In the genomic region with DNA sequence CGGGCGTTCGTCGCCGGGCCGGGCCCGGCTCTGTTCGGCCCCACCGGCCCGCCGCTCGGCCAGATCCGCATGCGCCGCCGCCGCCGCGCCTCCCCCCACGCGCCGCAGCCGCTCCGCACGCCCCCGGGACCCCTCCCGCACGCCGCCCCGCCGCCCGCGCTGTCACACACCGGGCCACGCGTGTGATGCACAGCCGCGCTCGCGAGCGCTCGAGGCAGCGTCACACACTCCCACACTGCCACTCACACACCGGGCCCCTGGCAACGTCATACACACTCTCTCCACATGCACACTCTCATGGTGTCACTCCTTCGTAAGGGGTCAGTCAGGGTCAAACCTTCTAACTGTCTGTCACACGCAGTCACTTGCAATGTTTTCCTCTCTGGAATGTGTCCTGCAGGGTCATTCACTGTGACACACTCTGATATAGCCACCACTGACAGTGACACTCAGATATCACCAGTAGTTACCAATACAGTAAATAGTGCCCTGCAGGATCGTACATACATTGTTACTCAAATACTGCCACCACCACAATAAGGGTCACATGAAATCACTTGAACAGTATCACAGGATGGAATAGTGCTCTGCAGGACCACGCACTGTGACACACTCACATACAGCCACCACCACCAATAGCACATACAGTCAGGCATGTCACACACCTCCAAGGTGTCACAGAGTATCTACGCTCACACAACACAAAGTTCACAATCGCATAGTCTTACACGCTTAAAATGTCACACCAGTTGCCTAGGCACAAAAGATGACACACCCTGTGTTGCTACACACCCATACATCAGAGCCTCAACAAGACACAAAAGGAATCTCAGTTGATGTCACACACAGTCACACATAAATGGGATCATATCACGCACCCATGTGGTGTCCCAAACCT, we compare ENCODE assay signal across 8 mouse cellular contexts. TPM values are rescaled to one million over a fixed set of nuclear protein-coding genes. Genes with fewer than 3 reads are reported as not detected.
DNase-seq lines count a peak whose midpoint lies in the region; ATAC-seq and TF ChIP-seq lines count a peak whose summit lies in the region.

No protein-coding gene starts in this region.

- no peak for TF ChIP-seq CTCF in gastrocnemius, adult 2 months (IDR thresholded peaks at IDR 0.05)

- H3K27me3 ChIP-seq in embryonic facial prominence, embryonic 13.5 days, result peaks cover 37% of the 10 kb centered on the region
- no peaks in the 10 kb centered on the region for H3K27me3 ChIP-seq in splenic B cell, adult 2 months (ENCODE audit: control insufficient read depth, insufficient read depth, low read length, poor library complexity, severe bottlenecking)

- no peak overlapping the region for H3K27ac ChIP-seq in gastrocnemius, adult 2 months
- H3K27ac ChIP-seq in embryonic facial prominence, embryonic 13.5 days, result no peak overlapping the region

- 7% methylated on average over 50 of the region's 53 CpGs for WGBS in embryonic facial prominence, embryonic 13.5 days

- no peaks in the 10 kb centered on the region for H3K9me3 ChIP-seq in embryonic facial prominence, embryonic 13.5 days

- peaks cover 28% of the 10 kb centered on the region for H3K4me1 ChIP-seq in embryonic facial prominence, embryonic 13.5 days

- peak overlapping the region; percentile 78 for H3K9ac ChIP-seq in embryonic facial prominence, embryonic 13.5 days

- H3K36me3 ChIP-seq in embryonic facial prominence, embryonic 13.5 days, result no peaks in the 10 kb centered on the region
- no peaks in the 10 kb centered on the region for H3K36me3 ChIP-seq in splenic B cell, adult 2 months (ENCODE audit: control insufficient read depth, insufficient read depth, low read length, poor library complexity, severe bottlenecking)

- intact Hi-C loops in gastrocnemius, adult 2 months (cut with DNase I), result loop anchor here (5.0 kb wide), 2 partner anchors 39 to 109 kb away; a partner anchor contains a TSS
- intact Hi-C loops in heart, postnatal 36 days (cut with DNase I), result loop anchor here (1.0 to 2.0 kb wide), 2 partner anchors 62 to 110 kb away; a partner anchor contains a TSS

- DNase-seq in gastrocnemius, adult 2 months, result peak; percentile 45
- no peak for DNase-seq in gastrocnemius, postnatal 10 days
- DNase-seq in adrenal gland, adult 8-10 months, result peak; percentile 32
- peak; percentile 9 to 27 for DNase-seq in heart, postnatal 36 days
- DNase-seq in layer of hippocampus, postnatal 36 days, result peak; percentile 55 to 69
- peak; percentile 41 for DNase-seq in mesoderm, embryonic 11.5 days (ENCODE audit: low read depth, low spot score)
- peak; percentile 61 for DNase-seq in splenic B cell, adult 2 months (ENCODE audit: low read depth, low spot score)

- peak overlapping the region; percentile 81 for H3K4me3 ChIP-seq in gastrocnemius, adult 2 months
- H3K4me3 ChIP-seq in embryonic facial prominence, embryonic 13.5 days, result peak overlapping the region; percentile 62

- H3K4me2 ChIP-seq in embryonic facial prominence, embryonic 13.5 days, result peak overlapping the region; percentile 98

- ATAC-seq in embryonic facial prominence, embryonic 13.5 days (ENCODE audit: insufficient number of reproducible peaks, insufficient read depth, low FRiP score, low TSS enrichment, low read depth), result no peak

RNA-seq across cellular contexts. Expression of a gene that starts 0.7 kb away (rescaled TPM):
- under 1 TPM in 1 of 2 experiments, not detected in 1; 0.03 TPM for total RNA-seq in gastrocnemius, adult 2 months (2021)
- under 1 TPM; 0.20 to 0.28 TPM for total RNA-seq in gastrocnemius, postnatal 10 days (2021)
- 1 to 10 TPM; 3.0 to 8.0 (median 4.9) TPM for total RNA-seq in adrenal gland, adult 8-10 months (2022)
- polyA plus RNA-seq in embryonic facial prominence, embryonic 13.5 days (2015; fragmentation: Nextera tagmentation; extraction: Ambion mirVana), result 0.56 and 0.73 TPM in 2 replicates
- total RNA-seq in heart, postnatal 36 days (2021), result under 1 TPM; 0.22 to 0.41 TPM
- total RNA-seq in layer of hippocampus, postnatal 36 days (2021), result 100 to 1,000 TPM; 132 to 146 TPM

RNA-seq across cellular contexts. Expression of a gene that starts 1.0 kb away (rescaled TPM):
- 10 to 100 TPM in 1 of 2 experiments, 1 to 10 TPM in 1; 8.9 to 15.8 TPM for total RNA-seq in gastrocnemius, adult 2 months (2021)
- 10 to 100 TPM; 20.5 to 25.0 TPM for total RNA-seq in gastrocnemius, postnatal 10 days (2021)
- total RNA-seq in adrenal gland, adult 8-10 months (2022), result 10 to 100 TPM; 33.7 to 49.5 (median 44.8) TPM
- polyA plus RNA-seq in embryonic facial prominence, embryonic 13.5 days (2015; fragmentation: Nextera tagmentation; extraction: Ambion mirVana), result 46.1 and 52.9 TPM in 2 replicates
- total RNA-seq in heart, postnatal 36 days (2021), result 10 to 100 TPM; 29.9 to 31.8 TPM
- 10 to 100 TPM; 16.0 to 20.0 TPM for total RNA-seq in layer of hippocampus, postnatal 36 days (2021)

RNA-seq across cellular contexts. Expression of a gene that starts 26.8 kb away (rescaled TPM):
- total RNA-seq in gastrocnemius, adult 2 months (2021), result 1 to 10 TPM; 3.3 to 7.1 TPM
- total RNA-seq in gastrocnemius, postnatal 10 days (2021), result 10 to 100 TPM in 1 of 2 experiments, 1 to 10 TPM in 1; 9.0 to 13.0 TPM
- total RNA-seq in adrenal gland, adult 8-10 months (2022), result 10 to 100 TPM; 12.6 to 19.4 (median 14.8) TPM
- 33.6 and 38.2 TPM in 2 replicates for polyA plus RNA-seq in embryonic facial prominence, embryonic 13.5 days (2015; fragmentation: Nextera tagmentation; extraction: Ambion mirVana)
- 1 to 10 TPM; 8.3 to 8.4 TPM for total RNA-seq in heart, postnatal 36 days (2021)
- total RNA-seq in layer of hippocampus, postnatal 36 days (2021), result 1 to 10 TPM; 2.7 to 4.0 TPM

RNA-seq across cellular contexts. Expression of a gene that starts 39.9 kb away (rescaled TPM):
- total RNA-seq in gastrocnemius, adult 2 months (2021), result 1 to 10 TPM; 5.5 to 9.1 TPM
- total RNA-seq in gastrocnemius, postnatal 10 days (2021), result 10 to 100 TPM; 10.6 to 14.4 TPM
- total RNA-seq in adrenal gland, adult 8-10 months (2022), result 10 to 100 TPM; 20.2 to 37.1 (median 23.9) TPM
- 34.7 and 40.1 TPM in 2 replicates for polyA plus RNA-seq in embryonic facial prominence, embryonic 13.5 days (2015; fragmentation: Nextera tagmentation; extraction: Ambion mirVana)
- 10 to 100 TPM in 1 of 2 experiments, 1 to 10 TPM in 1; 9.5 to 11.5 TPM for total RNA-seq in heart, postnatal 36 days (2021)
- total RNA-seq in layer of hippocampus, postnatal 36 days (2021), result 1 to 10 TPM; 6.4 to 7.0 TPM

RNA-seq across cellular contexts. Expression of a gene that starts 52.4 kb away (rescaled TPM):
- 1 to 10 TPM; 3.1 to 4.1 TPM for total RNA-seq in gastrocnemius, adult 2 months (2021)
- 10 to 100 TPM; 34.6 to 48.7 TPM for total RNA-seq in gastrocnemius, postnatal 10 days (2021)
- 1 to 10 TPM; 2.6 to 4.7 (median 3.3) TPM for total RNA-seq in adrenal gland, adult 8-10 months (2022)
- 5.8 and 6.3 TPM in 2 replicates for polyA plus RNA-seq in embryonic facial prominence, embryonic 13.5 days (2015; fragmentation: Nextera tagmentation; extraction: Ambion mirVana)
- under 1 TPM; 0.95 to 0.97 TPM for total RNA-seq in heart, postnatal 36 days (2021)
- total RNA-seq in layer of hippocampus, postnatal 36 days (2021), result under 1 TPM; 0.15 to 0.40 TPM

Comparison
In these comparisons a context has a peak if more than half of its experiments do, and no peak if none do; other contexts are left out.
1. RNA of a gene that starts 0.7 kb away (total RNA-seq): 132 to 146 TPM in layer of hippocampus, postnatal 36 days; 3.0 to 8.0 TPM in adrenal gland, adult 8-10 months, 0.22 to 0.41 TPM in heart, postnatal 36 days, 0.20 to 0.28 TPM in gastrocnemius, postnatal 10 days and 0.03 TPM in gastrocnemius, adult 2 months; every median in the first group is over 10 times any median in the second.